Mouse (Mus musculus): ENCODE measurements at regions not wholly inside any gene's neighbourhood (a gene's known extent, or its start where the extent isn't known, plus 50 kb on each side); places are given as distances from the start of the nearest gene placed in this dataset.

GRCm38 (mm10) chr9:101595101-101595650 is 266.5 kb upstream of the 9630041A04Rik start:
- H3K4me2 ChIP-seq: no peak overlapping the region
- H3K27me3 ChIP-seq (ENCODE audit: insufficient read depth, low read length): no peaks in the 10 kb centered on the region
- no peak for ATAC-seq (ENCODE audit: insufficient read depth)
- no peak overlapping the region for H3K9ac ChIP-seq
- DNase-seq: no peak
- no peak for TF ChIP-seq CTCF (IDR thresholded peaks at IDR 0.05; ENCODE audit: low read depth)
- no peaks in the 10 kb centered on the region for H3K9me3 ChIP-seq (ENCODE audit: low read depth, low read length)
- WGBS: 70% methylated on average over 14 of the region's 14 CpGs
- no peak overlapping the region for H3K27ac ChIP-seq (ENCODE audit: low read depth)
- no peaks in the 10 kb centered on the region for H3K36me3 ChIP-seq (ENCODE audit: insufficient read depth)
- no peak overlapping the region for H3K4me3 ChIP-seq (ENCODE audit: low read depth, low read length)
- no peaks in the 10 kb centered on the region for H3K4me1 ChIP-seq (ENCODE audit: insufficient read depth)

GRCm38 (mm10) chr9:101592621-101593020 is 269.0 kb upstream of the 9630041A04Rik start:
- H3K4me2 ChIP-seq: no peak overlapping the region
- ATAC-seq (ENCODE audit: insufficient read depth) (no peak), DNase-seq (no peak)
- H3K4me1 ChIP-seq (ENCODE audit: insufficient read depth): no peaks in the 10 kb centered on the region
- H3K9ac ChIP-seq: no peak overlapping the region
- 69% methylated on average over 8 of the region's 8 CpGs for WGBS
- no peaks in the 10 kb centered on the region for H3K36me3 ChIP-seq (ENCODE audit: insufficient read depth)
- H3K9me3 ChIP-seq (ENCODE audit: low read depth, low read length): no peaks in the 10 kb centered on the region
- H3K27me3 ChIP-seq (ENCODE audit: insufficient read depth, low read length): no peaks in the 10 kb centered on the region
- TF ChIP-seq CTCF (IDR thresholded peaks at IDR 0.05; ENCODE audit: low read depth): no peak
- no peak overlapping the region for H3K4me3 ChIP-seq (ENCODE audit: low read depth, low read length)
- H3K27ac ChIP-seq (ENCODE audit: low read depth): no peak overlapping the region

- Histone ChIP-seq H3K9ac (no peak overlapping the region), H3K36me3 (ENCODE audit: insufficient read depth) (no peaks in the 10 kb centered on the region), H3K4me2 (no peak overlapping the region), H3K27ac (ENCODE audit: low read depth) (no peak overlapping the region), H3K27me3 (ENCODE audit: insufficient read depth, low read length) (no peaks in the 10 kb centered on the region), H3K4me1 (ENCODE audit: insufficient read depth) (no peaks in the 10 kb centered on the region), H3K9me3 (ENCODE audit: low read depth, low read length) (no peaks in the 10 kb centered on the region), H3K4me3 (ENCODE audit: low read depth, low read length) (no peak overlapping the region)
- TF ChIP-seq CTCF (IDR thresholded peaks at IDR 0.05; ENCODE audit: low read depth): no peak
- WGBS: 59% methylated on average over 8 of the region's 8 CpGs
- no peak for DNase-seq
- ATAC-seq (ENCODE audit: insufficient read depth): no peak
These were observed 270.0 kb upstream of the 9630041A04Rik start for GRCm38 (mm10) chr9:101591681-101592080.

- DNase-seq (peak; percentile 80), ATAC-seq (ENCODE audit: insufficient read depth) (peak; percentile 85)
- WGBS: 38% methylated on average over 3 of the region's 3 CpGs
- H3K4me3 ChIP-seq (ENCODE audit: low read depth, low read length): no peak overlapping the region
- no peaks in the 10 kb centered on the region for H3K4me1 ChIP-seq (ENCODE audit: insufficient read depth)
- TF ChIP-seq CTCF (IDR thresholded peaks at IDR 0.05; ENCODE audit: low read depth): no peak
- H3K9me3 ChIP-seq (ENCODE audit: low read depth, low read length): no peaks in the 10 kb centered on the region
- no peaks in the 10 kb centered on the region for H3K27me3 ChIP-seq (ENCODE audit: insufficient read depth, low read length)
- H3K27ac ChIP-seq (ENCODE audit: low read depth): peak overlapping the region; percentile 30; the same call in 1 of the 2 replicates
- H3K9ac ChIP-seq: no peak overlapping the region
- no peaks in the 10 kb centered on the region for H3K36me3 ChIP-seq (ENCODE audit: insufficient read depth)
- no peak overlapping the region for H3K4me2 ChIP-seq
These were observed 271.3 kb upstream of the 9630041A04Rik start for GRCm38 (mm10) chr9:101590310-101590709.

- no peaks in the 10 kb centered on the region for H3K27me3 ChIP-seq (ENCODE audit: insufficient read depth, low read length)
- WGBS: 87% methylated on average over 4 of the region's 4 CpGs
- TF ChIP-seq CTCF (IDR thresholded peaks at IDR 0.05; ENCODE audit: low read depth): no peak
- no peak overlapping the region for H3K9ac ChIP-seq
- ATAC-seq (ENCODE audit: insufficient read depth) (no peak), DNase-seq (no peak)
- H3K4me3 ChIP-seq (ENCODE audit: low read depth, low read length): no peak overlapping the region
- no peaks in the 10 kb centered on the region for H3K9me3 ChIP-seq (ENCODE audit: low read depth, low read length)
- no peak overlapping the region for H3K4me2 ChIP-seq
- H3K4me1 ChIP-seq (ENCODE audit: insufficient read depth): no peaks in the 10 kb centered on the region
- H3K36me3 ChIP-seq (ENCODE audit: insufficient read depth): no peaks in the 10 kb centered on the region
- H3K27ac ChIP-seq (ENCODE audit: low read depth): no peak overlapping the region
These were observed 280.6 kb upstream of the 9630041A04Rik start for GRCm38 (mm10) chr9:101581064-101581463.

GRCm38 (mm10) chr9:101570714-101571113 is 290.9 kb upstream of the 9630041A04Rik start:
- no peak for DNase-seq
- no peak for ATAC-seq (ENCODE audit: insufficient read depth)
- WGBS: 17% methylated on average over 4 of the region's 4 CpGs
- Histone ChIP-seq H3K9ac (no peak overlapping the region), H3K4me3 (ENCODE audit: low read depth, low read length) (no peak overlapping the region), H3K27me3 (ENCODE audit: insufficient read depth, low read length) (no peaks in the 10 kb centered on the region), H3K4me2 (no peak overlapping the region), H3K4me1 (ENCODE audit: insufficient read depth) (no peaks in the 10 kb centered on the region), H3K36me3 (ENCODE audit: insufficient read depth) (no peaks in the 10 kb centered on the region), H3K27ac (ENCODE audit: low read depth) (no peak overlapping the region), H3K9me3 (ENCODE audit: low read depth, low read length) (no peaks in the 10 kb centered on the region)
- TF ChIP-seq CTCF (IDR thresholded peaks at IDR 0.05; ENCODE audit: low read depth): no peak

GRCm38 (mm10) chr9:101563196-101563595 is 298.4 kb upstream of the 9630041A04Rik start:
- no peaks in the 10 kb centered on the region for H3K27me3 ChIP-seq (ENCODE audit: insufficient read depth, low read length)
- no peaks in the 10 kb centered on the region for H3K9me3 ChIP-seq (ENCODE audit: low read depth, low read length)
- no peak for TF ChIP-seq CTCF (IDR thresholded peaks at IDR 0.05; ENCODE audit: low read depth)
- no peak for DNase-seq
- H3K9ac ChIP-seq: no peak overlapping the region
- no peaks in the 10 kb centered on the region for H3K36me3 ChIP-seq (ENCODE audit: insufficient read depth)
- no peak overlapping the region for H3K27ac ChIP-seq (ENCODE audit: low read depth)
- ATAC-seq (ENCODE audit: insufficient read depth): no peak
- 71% methylated on average over 9 of the region's 9 CpGs for WGBS
- H3K4me3 ChIP-seq (ENCODE audit: low read depth, low read length): no peak overlapping the region
- peaks cover 4% of the 10 kb centered on the region; the same call in 1 of the 2 replicates for H3K4me1 ChIP-seq (ENCODE audit: insufficient read depth)
- H3K4me2 ChIP-seq: no peak overlapping the region
